Mouse (Mus musculus) lung, embryonic 14.5 days (tissue): ENCODE measurements around the gene Ntmt1. TPM values are rescaled to one million over a fixed set of nuclear protein-coding genes. Genes with fewer than 3 reads are reported as not detected.

Source experiments
- ATAC-seq: fragments of 200-750 bp; cut with Nextera tagmentation; 2 replicates; pipeline ENCODE4 v1.8.0; 2017; ENCODE audit warnings: mild to moderate bottlenecking, moderate TSS enrichment, moderate library complexity; ENCODE audit not compliant: insufficient read depth
- DNase-seq: peaks from one replicate; pipeline ENCODE4 v3.0.0-alpha.2; 2015
- H3K27ac ChIP-seq: fragments of 300-500 bp; sonication (generic); 2 replicates; pipeline ENCODE4 v1.5.1; 2014; ENCODE audit warnings: low read depth, mild to moderate bottlenecking, moderate library complexity
- H3K27me3 ChIP-seq: fragments of 300-500 bp; sonication (generic); 2 replicates; pipeline ENCODE4 v1.6.1; 2014; ENCODE audit warnings: low read length, control low read depth; ENCODE audit not compliant: insufficient read depth
- H3K36me3 ChIP-seq: fragments of 300-500 bp; sonication (generic); 2 replicates; pipeline ENCODE4 v1.6.1; 2014; ENCODE audit warnings: control low read depth; ENCODE audit not compliant: insufficient read depth
- H3K4me1 ChIP-seq: fragments of 300-500 bp; sonication (generic); 2 replicates; pipeline ENCODE4 v1.6.1; 2014; ENCODE audit warnings: antibody characterized with exemption, control low read depth; ENCODE audit not compliant: insufficient read depth
- H3K4me2 ChIP-seq: fragments of 300-500 bp; sonication (generic); 2 replicates; pipeline ENCODE4 v1.6.1; 2014; ENCODE audit warnings: mild to moderate bottlenecking
- H3K4me3 ChIP-seq: fragments of 300-500 bp; sonication (generic); 2 replicates; pipeline ENCODE4 v1.5.1; 2014; ENCODE audit warnings: low read depth, low read length
- H3K9ac ChIP-seq: fragments of 300-500 bp; sonication (generic); 2 replicates; pipeline ENCODE4 v1.6.1; 2014
- H3K9me3 ChIP-seq: fragments of 300-500 bp; sonication (generic); 2 replicates; pipeline ENCODE4 v1.6.1; 2016; ENCODE audit warnings: low read depth, low read length, control low read depth
- CTCF ChIP-seq: IDR thresholded peaks from 2 replicates; pipeline ENCODE4 v1.5.1; 2016; ENCODE audit warnings: antibody characterized with exemption, low read depth
- WGBS: fragments of 180-500 bp; shearing (Covaris S2); extraction: QIAGEN DNeasy Blood & Tissue Kit; methylation state at CpG from one replicate; pipeline ENCODE4 v1.1.7; 2014; 5-methylcytosine and 5-hydroxymethylcytosine counted together
- polyA plus RNA-seq: library from polyadenylated mRNA; unstranded; fragments of >200 nt; fragmentation: Nextera tagmentation; extraction: Ambion mirVana; gene quantifications from 2 replicates; pipeline ENCODE4 v1.2.1, GENCODE M21; 2014

The Ntmt1 gene
- polyA plus RNA-seq, 1 experiment from 2014 or later, result 96.0 TPM

DNA sequence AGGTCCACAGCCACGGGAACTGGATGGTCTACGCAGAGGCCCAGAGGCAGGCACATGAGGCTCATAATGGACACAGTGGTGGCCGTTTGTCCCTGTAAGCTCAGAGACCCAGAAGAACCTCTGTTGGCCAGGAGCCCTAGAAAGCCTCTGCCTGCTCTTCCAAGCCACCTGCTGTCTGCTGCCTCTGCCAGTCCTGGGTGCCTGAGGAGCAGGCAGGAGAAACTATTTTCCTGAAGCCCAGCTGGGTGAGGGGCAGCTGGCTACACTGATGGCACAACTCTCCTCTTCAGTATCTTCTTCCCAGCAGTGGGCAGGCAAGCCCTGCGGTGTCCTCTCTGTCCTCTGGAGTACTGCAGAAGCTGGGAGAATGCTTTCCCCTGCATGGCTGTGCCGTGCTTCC lies 41.2 kb upstream of the Ntmt1 start:
- WGBS, result 77% methylated on average over 5 of the region's 5 CpGs
- Histone ChIP-seq H3K4me3 (no peak overlapping the region), H3K4me1 (0 out of 2 replicates have a peak, but pooled peaks cover 4% of the 10 kb centered on the region), H3K27ac (no peak overlapping the region), H3K27me3 (no peaks in the 10 kb centered on the region), H3K4me2 (no peak overlapping the region), H3K9ac (no peak overlapping the region), H3K9me3 (0 out of 2 replicates have a peak, but pooled peaks cover 4% of the 10 kb centered on the region), H3K36me3 (no peaks in the 10 kb centered on the region)
- DNase-seq (no peak), ATAC-seq (no peak)
- TF ChIP-seq CTCF, result no peak

DNA sequence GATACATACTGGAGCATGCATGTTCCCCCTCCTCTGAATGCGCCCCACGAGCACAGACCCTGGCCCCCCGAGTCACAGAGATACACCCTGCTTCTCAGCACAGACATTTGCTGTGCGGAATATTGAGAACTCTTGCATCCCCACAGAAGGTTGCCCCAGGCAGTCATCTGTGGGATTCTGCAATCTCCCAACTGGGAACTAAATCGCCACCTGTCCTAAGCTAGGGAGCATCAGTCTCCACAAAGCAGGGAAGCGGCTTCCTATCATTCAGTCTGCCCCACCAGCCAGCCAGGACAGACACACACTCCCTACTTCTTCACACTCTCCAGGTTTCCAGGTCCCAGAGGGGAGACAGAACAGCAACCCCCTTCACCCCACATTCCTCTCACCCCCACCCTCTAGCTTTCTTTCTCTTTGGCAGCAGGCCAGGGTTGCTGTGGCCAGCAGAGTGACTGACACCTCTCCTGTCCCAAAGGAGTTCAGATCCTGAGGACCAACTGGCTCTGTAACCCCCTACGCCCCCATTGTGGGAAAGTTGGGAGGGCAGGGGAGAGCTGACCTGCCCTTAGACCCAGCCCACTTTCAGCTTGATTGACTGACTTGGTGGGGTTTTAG lies 39.9 kb upstream of the Ntmt1 start:
- ATAC-seq (no peak), DNase-seq (no peak)
- WGBS, result 73% methylated on average over 7 of the region's 7 CpGs
- 0 out of 2 replicates have a peak, but pooled peaks cover 4% of the 10 kb centered on the region for H3K9me3 ChIP-seq
- H3K4me3 ChIP-seq, result no peak overlapping the region
- TF ChIP-seq CTCF, result no peak
- H3K9ac ChIP-seq, result no peak overlapping the region
- peaks cover 16% of the 10 kb centered on the region for H3K4me1 ChIP-seq
- H3K36me3 ChIP-seq, result no peaks in the 10 kb centered on the region
- no peak overlapping the region for H3K4me2 ChIP-seq
- no peaks in the 10 kb centered on the region for H3K27me3 ChIP-seq
- no peak overlapping the region for H3K27ac ChIP-seq

DNA sequence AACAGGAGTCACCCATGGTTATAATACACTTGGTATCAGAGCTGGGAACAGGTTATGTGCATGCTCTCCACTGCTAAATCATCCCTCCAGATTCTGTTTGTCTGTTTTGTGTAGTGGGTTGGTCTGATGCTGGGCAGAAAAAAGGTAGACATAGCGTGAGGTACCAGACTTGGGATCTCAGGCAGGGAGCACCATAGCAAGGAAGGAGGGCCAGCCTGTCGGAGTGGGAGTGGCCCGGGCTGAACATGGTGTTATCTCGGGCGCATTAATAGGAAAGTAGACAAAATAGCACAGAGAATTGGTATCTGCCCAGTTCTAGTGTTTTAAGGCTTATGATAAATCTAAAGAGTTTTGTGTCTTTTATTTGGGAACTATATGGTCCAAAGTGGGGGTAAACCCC lies 39.1 kb upstream of the Ntmt1 start:
- ATAC-seq, result no peak
- Histone ChIP-seq H3K9me3 (0 out of 2 replicates have a peak, but pooled peaks cover 4% of the 10 kb centered on the region), H3K4me1 (peaks cover 16% of the 10 kb centered on the region), H3K27me3 (no peaks in the 10 kb centered on the region), H3K4me3 (no peak overlapping the region), H3K4me2 (no peak overlapping the region), H3K36me3 (no peaks in the 10 kb centered on the region), H3K27ac (no peak overlapping the region), H3K9ac (no peak overlapping the region)
- 75% methylated on average over 5 of the region's 5 CpGs for WGBS
- DNase-seq, result no peak
- TF ChIP-seq CTCF, result no peak

DNA sequence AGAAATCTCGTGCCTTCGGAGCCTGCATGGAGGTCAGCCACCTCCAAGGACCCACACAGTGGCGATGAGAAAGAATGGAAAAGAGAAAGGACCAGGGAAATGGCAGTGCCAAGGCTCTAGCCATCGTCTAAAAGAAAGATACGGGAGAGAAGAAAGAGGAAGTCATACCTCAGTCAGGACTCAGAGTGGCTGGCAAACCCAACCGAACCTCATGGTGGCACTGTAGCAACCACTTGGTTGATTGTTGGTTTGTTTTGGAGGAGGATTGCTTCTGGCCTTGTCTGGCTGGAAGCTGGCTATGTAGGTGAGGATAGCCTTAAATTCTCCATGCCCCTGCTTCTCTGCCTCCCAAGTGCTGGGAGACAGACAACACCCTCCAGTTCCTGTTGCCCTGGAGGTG lies 38.4 kb upstream of the Ntmt1 start:
- TF ChIP-seq CTCF, result peak; percentile 46
- Histone ChIP-seq H3K4me2 (no peak overlapping the region), H3K9ac (no peak overlapping the region), H3K4me1 (peaks cover 16% of the 10 kb centered on the region), H3K27ac (no peak overlapping the region), H3K9me3 (0 out of 2 replicates have a peak, but pooled peaks cover 4% of the 10 kb centered on the region), H3K36me3 (no peaks in the 10 kb centered on the region), H3K4me3 (no peak overlapping the region), H3K27me3 (no peaks in the 10 kb centered on the region)
- no peak for ATAC-seq
- WGBS, result 51% methylated on average over 6 of the region's 6 CpGs
- DNase-seq, result peak; percentile 47

DNA sequence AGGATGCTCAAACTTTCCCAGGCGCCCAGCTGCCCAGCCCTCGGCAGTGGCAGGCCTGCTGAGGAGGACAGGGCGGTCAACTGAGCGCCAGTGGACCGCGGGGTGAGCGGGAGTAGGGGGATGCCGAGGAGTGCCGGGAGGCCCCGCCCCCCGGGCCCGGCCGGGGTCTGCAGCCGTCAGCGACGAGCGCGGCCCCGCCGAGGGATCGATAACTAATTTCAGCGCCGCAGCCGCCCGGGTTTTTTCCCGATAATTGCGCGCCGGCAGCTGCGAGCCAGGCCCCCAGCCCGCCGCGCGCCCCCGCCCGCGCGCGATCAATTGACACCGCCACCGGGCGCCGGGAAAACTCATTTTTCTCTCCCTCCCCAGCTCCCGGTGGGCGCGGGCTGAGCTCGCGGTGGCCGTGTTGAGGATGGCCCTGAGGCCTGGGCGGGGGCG lies 36.2 kb upstream of the Ntmt1 start:
- no peak for ATAC-seq
- Histone ChIP-seq H3K36me3 (no peaks in the 10 kb centered on the region), H3K4me1 (peaks cover 16% of the 10 kb centered on the region), H3K9ac (peak overlapping the region; percentile 75), H3K4me2 (peak overlapping the region; percentile 99), H3K27ac (peak overlapping the region; percentile 88), H3K9me3 (no peaks in the 10 kb centered on the region), H3K4me3 (peak overlapping the region; percentile 54), H3K27me3 (no peaks in the 10 kb centered on the region)
- DNase-seq, result no peak
- TF ChIP-seq CTCF, result no peak
- WGBS, result under 1% methylated on average over 51 of the region's 51 CpGs

DNA sequence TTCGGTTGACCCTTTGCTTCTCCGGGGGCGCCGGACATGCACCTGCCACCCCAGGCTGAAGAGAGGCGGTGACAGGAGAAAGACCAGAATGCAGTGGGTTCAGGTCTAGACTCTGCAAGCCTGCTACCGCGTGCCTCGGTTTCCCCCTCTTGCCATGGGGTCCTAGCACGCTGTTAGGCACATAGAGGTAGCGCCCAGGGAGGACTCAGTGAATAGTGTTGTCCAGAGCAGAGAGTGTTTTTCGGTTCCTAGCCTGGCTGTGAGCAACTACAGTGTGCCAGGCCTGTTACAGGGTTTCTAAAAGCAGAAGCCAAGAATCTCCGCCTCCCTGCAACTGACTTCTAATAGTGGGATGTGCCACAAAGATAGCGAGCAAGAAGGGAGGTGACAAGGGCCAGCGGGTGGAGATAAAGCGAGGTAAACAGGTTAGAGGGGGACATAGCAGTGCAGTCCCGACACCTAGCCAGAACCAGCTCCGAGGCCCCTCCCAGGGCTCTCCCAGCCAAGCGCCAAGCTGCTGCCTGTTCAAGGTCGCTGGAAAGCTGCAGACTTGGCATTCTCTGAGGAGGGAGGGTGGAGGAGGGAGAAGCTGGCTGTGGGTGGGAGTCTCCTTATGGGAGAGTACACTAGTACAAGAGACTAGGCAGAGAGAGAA lies 35.7 kb upstream of the Ntmt1 start:
- ATAC-seq, result peak; percentile 70
- Histone ChIP-seq H3K27me3 (no peaks in the 10 kb centered on the region), H3K27ac (peak overlapping the region; percentile 88), H3K4me3 (peak overlapping the region; percentile 54), H3K4me1 (peaks cover 16% of the 10 kb centered on the region), H3K36me3 (no peaks in the 10 kb centered on the region), H3K9me3 (no peaks in the 10 kb centered on the region), H3K9ac (peak overlapping the region; percentile 75), H3K4me2 (peak overlapping the region; percentile 99)
- TF ChIP-seq CTCF, result no peak
- 7% methylated on average over 19 of the region's 19 CpGs for WGBS
- DNase-seq, result peak; percentile 75

DNA sequence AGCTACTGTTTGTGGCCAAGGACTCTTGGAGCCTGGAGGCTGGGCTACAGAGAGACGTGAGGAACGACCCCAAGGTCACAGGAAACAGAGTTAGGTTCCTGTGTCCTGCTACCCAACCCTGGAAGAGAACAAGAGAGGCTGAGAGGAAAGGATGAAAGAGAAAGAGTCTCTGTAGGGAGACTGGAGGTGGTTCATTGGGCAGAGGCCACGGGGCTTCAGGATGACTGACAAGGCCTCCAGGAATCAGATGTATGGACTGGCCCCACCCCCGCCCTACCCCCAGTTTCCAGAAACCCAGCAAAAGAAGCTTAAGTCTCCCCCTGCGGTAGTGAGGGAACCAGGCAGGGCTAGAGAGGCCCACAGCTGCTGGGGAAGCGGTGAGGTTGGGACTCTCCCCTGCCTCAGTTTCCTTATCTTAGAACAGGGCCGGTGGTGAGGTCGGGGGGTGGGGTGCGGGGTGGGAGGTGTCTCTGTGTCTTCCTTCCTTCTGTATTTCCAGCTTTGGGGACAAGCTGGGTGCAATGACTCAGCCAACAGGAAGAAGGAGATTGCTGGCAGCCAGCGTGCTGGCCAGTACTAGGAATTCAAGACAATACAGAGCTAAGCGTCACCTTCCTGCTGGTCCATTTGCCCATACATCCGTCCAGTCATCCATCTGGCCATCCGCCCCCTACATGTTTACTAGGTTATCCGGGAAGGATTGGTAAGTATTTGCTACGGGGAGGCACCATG lies 34.9 kb upstream of the Ntmt1 start:
- ATAC-seq (peak; percentile 18), DNase-seq (peak; percentile 62)
- 36% methylated on average over 15 of the region's 15 CpGs for WGBS
- Histone ChIP-seq H3K9ac (no peak overlapping the region), H3K9me3 (no peaks in the 10 kb centered on the region), H3K27ac (peak overlapping the region; percentile 88), H3K4me2 (peak overlapping the region; percentile 99; the same call in 1 of the 2 replicates), H3K4me3 (no peak overlapping the region), H3K27me3 (no peaks in the 10 kb centered on the region), H3K4me1 (peaks cover 16% of the 10 kb centered on the region), H3K36me3 (no peaks in the 10 kb centered on the region)
- TF ChIP-seq CTCF, result no peak
